In the genomic region with DNA sequence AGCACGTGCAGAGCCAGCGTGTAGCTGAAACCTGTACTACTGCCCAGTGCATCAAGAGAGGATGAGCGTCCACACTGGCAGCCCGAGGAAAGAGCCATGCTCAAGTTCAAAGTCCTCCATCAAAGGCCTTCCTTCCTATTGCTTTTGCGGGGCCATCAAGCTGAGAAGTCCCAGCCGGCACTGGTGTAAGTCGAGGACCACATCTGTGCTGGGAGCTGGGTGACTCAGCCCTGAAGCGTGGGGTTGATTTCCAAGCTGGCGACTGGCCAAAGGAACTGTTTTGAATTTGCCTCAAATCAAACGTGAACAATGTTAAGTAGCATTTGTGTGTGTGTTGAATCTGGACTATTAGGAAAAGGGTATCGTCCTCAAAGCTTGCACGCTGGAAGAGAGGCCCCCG, we compare ENCODE assay signal across 8 mouse cellular contexts. TPM values are rescaled to one million over a fixed set of nuclear protein-coding genes. Genes with fewer than 3 reads are reported as not detected.
A peak's percentile ranks its signal among the peaks of the same experiment; 100 is the strongest.
DNase-seq lines count a peak whose midpoint lies in the region; ATAC-seq and TF ChIP-seq lines count a peak whose summit lies in the region.

No protein-coding gene starts in this region.

- peak overlapping the region; percentile 13; the same call in 1 of the 2 replicates for H3K27ac ChIP-seq in forebrain, embryonic 10.5 days
- no peak overlapping the region for H3K27ac ChIP-seq in forebrain, embryonic 15.5 days (replicated peaks)
- no peak overlapping the region for H3K27ac ChIP-seq in heart, adult 2 months

- ATAC-seq in forebrain, embryonic 15.5 days (replicated peaks), result no peak; the same call in 1 of the 2 replicates
- ATAC-seq in erythroblast, adult 5-6 weeks (replicated peaks; ENCODE audit: low FRiP score, poor library complexity, severe bottlenecking), result no peak

- no peaks in the 10 kb centered on the region for H3K9me3 ChIP-seq in forebrain, embryonic 10.5 days
- no peaks in the 10 kb centered on the region for H3K9me3 ChIP-seq in forebrain, embryonic 15.5 days

- no peaks in the 10 kb centered on the region for H3K36me3 ChIP-seq in forebrain, embryonic 10.5 days (replicated peaks)
- no peaks in the 10 kb centered on the region for H3K36me3 ChIP-seq in forebrain, embryonic 15.5 days
- no peaks in the 10 kb centered on the region for H3K36me3 ChIP-seq in heart, adult 2 months (ENCODE audit: control insufficient read depth, insufficient read depth, low read length)

- H3K27me3 ChIP-seq in forebrain, embryonic 10.5 days (ENCODE audit: poor library complexity, severe bottlenecking), result peaks cover 4% of the 10 kb centered on the region; the same call in 1 of the 2 replicates
- H3K27me3 ChIP-seq in forebrain, embryonic 15.5 days, result no peaks in the 10 kb centered on the region
- no peaks in the 10 kb centered on the region for H3K27me3 ChIP-seq in heart, adult 2 months (ENCODE audit: control insufficient read depth, insufficient read depth, low read length)

- DNase-seq in forebrain, embryonic 10.5 days (ENCODE audit: extremely low spot score, low spot score), result no peak
- peak; percentile 81 for DNase-seq in adrenal gland, postnatal 10 days
- peak; percentile 72 to 73 for DNase-seq in heart, adult 2 months
- peak; percentile 64 to 75 for DNase-seq in layer of hippocampus, adult 18-20 months (ENCODE audit: low spot score in 2 of 2)
- DNase-seq in lung, postnatal 36 days, result peak; percentile 71
- DNase-seq in embryo, embryonic 10 days (ENCODE audit: low spot score), result no peak

- H3K4me3 ChIP-seq in forebrain, embryonic 10.5 days, result no peak overlapping the region
- H3K4me3 ChIP-seq in forebrain, embryonic 15.5 days, result no peak overlapping the region
- H3K4me3 ChIP-seq in heart, adult 2 months, result no peak overlapping the region

- intact Hi-C loops in heart, adult 2 months (cut with DNase I), result no loop called here

- TF ChIP-seq CTCF in heart, adult 2 months (IDR thresholded peaks at IDR 0.05), result no peak

- H3K4me2 ChIP-seq in forebrain, embryonic 15.5 days (replicated peaks), result no peak overlapping the region

- TF ChIP-seq EP300 in heart, adult 2 months (IDR thresholded peaks at IDR 0.05; ENCODE audit: insufficient read depth, low read depth, low read length), result no peak

- H3K79me2 ChIP-seq in heart, adult 2 months (replicated peaks; ENCODE audit: control insufficient read depth, insufficient read depth, low read length), result no peaks in the 10 kb centered on the region

- no peak overlapping the region for H3K9ac ChIP-seq in forebrain, embryonic 15.5 days (replicated peaks)
- H3K9ac ChIP-seq in heart, adult 2 months (ENCODE audit: low read depth, low read length), result no peak overlapping the region

- H3K4me1 ChIP-seq in forebrain, embryonic 10.5 days, result peaks cover 38% of the 10 kb centered on the region
- peaks cover 10% of the 10 kb centered on the region for H3K4me1 ChIP-seq in forebrain, embryonic 15.5 days
- H3K4me1 ChIP-seq in heart, adult 2 months (ENCODE audit: control insufficient read depth, insufficient read depth, low read length), result peaks cover 8% of the 10 kb centered on the region

- 79% methylated on average over 13 of the region's 13 CpGs for WGBS in forebrain, embryonic 10.5 days
- WGBS in forebrain, embryonic 15.5 days, result 37% methylated on average over 13 of the region's 13 CpGs
- WGBS in heart, adult 2 months, result 28% methylated on average over 13 of the region's 13 CpGs

- no peak for TF ChIP-seq POLR2A in heart, adult 2 months (IDR thresholded peaks at IDR 0.05; ENCODE audit: insufficient read depth, low read depth, low read length)

RNA-seq across cellular contexts. Expression of a gene that starts 57.4 kb away (rescaled TPM):
- 0.36 and 0.53 TPM in 2 replicates for polyA plus RNA-seq in forebrain, embryonic 10.5 days (2016; fragmentation: Nextera tagmentation; extraction: Ambion mirVana)
- polyA plus RNA-seq in forebrain, embryonic 15.5 days (2015; fragmentation: Nextera tagmentation; extraction: Ambion mirVana), result 1.9 TPM in 2 replicates
- 1 to 10 TPM; 2.7 to 5.0 TPM for total RNA-seq in adrenal gland, postnatal 10 days (2021)
- total RNA-seq in heart, adult 2 months (2021), result 10 to 100 TPM; 11.2 to 18.3 TPM
- polyA plus RNA-seq in heart, adult 2 months (2012; rRNA removed), result 10.2 and 12.8 TPM in 2 replicates
- 10 to 100 TPM; 18.3 to 18.6 TPM for total RNA-seq in layer of hippocampus, adult 18-20 months (2021)
- total RNA-seq in erythroblast, adult 5-6 weeks (2015; ENCODE audit: low replicate concordance), result 0.63 and 6.5 TPM in 2 replicates
- 0.43 and 1.1 TPM in 2 replicates for total RNA-seq in erythroblast, adult 5-6 weeks (2017; ENCODE audit: low replicate concordance)

Comparison
In these comparisons a context has a peak if more than half of its experiments do, and no peak if none do; other contexts are left out.
1. DNase-seq: peak in adrenal gland, postnatal 10 days (single experiment), heart, adult 2 months (2 of 2), layer of hippocampus, adult 18-20 months (2 of 2) and lung, postnatal 36 days (single experiment); none in forebrain, embryonic 10.5 days (single experiment) and embryo, embryonic 10 days (single experiment).